Mouse (Mus musculus): ENCODE results near the gene Nhs. TPM values are rescaled to one million over a fixed set of nuclear protein-coding genes. Genes with fewer than 3 reads are reported as not detected.

Gene Nhs
- polyA plus RNA-seq, 1 experiment: not detected

DNA sequence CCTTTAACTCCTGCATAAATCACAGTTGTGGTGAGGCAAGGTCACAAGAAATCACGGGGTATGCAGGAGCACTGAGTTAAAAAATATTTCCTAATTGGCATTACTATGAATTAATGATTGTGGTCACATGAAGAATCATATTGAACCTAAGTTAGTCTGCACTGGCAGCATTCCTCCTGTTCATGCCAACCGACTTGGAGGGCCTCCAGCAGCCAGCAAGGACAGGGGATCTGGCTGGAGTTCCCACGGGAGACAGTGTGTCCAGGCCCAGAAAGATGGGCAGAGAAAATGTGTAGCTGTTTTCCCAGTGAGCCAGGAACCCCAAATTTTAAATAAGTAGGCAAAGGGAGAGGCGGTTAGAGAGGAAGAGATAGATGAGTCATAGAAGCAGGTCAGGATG lies 249.6 kb downstream of the Nhs start:
- no peaks in the 10 kb centered on the region for H3K36me3 ChIP-seq (replicated peaks; ENCODE audit: low read length)
- H3K27me3 ChIP-seq (replicated peaks): peaks cover 49% of the 10 kb centered on the region
- H3K4me3 ChIP-seq (replicated peaks): no peak overlapping the region

DNA sequence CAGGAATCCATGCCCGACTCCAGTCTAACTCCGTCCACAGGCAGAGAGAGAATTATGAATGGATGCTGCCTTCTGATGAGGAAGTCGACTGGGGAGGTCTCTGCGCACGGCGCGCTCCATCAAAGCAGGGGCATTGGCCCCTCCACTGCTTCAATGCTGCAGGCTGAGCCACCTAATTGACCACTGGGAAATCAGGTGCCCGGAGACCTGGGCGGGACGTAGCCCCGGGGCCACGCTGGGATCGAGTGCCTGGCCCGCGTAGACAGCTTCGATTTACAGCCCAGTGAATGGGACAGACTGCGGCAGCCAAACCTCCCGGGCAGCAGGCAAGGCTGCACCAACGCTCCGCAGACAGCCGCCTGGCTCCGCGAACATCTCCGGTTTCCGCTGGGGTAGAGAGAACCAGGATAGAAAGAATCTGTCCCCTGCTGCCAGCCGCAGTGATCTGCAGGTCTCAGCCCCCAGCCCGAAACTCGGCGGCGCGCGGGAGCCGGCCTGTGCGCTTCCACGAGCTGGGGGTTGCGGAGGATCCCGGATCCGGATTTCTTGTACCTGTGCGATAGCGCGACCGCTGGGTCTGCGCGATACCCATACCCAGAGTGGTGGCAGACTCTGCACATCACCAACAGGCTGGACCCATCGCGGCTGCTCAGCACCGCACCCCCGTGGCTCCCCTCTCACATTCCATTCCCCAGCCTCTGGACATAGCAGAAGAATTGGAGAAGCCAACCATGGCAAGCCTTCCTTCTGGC lies 250.7 kb downstream of the Nhs start:
- Histone ChIP-seq H3K4me1 (0 out of 2 replicates have a peak, but pooled peaks cover 4% of the 10 kb centered on the region), H3K4me3 (replicated peaks) (peak overlapping the region; percentile 62), H3K27me3 (replicated peaks) (peaks cover 47% of the 10 kb centered on the region), H3K36me3 (replicated peaks; ENCODE audit: low read length) (no peaks in the 10 kb centered on the region), H3K9me3 (peaks cover 4% of the 10 kb centered on the region; the same call in 1 of the 2 replicates)
- TF ChIP-seq GATA1 (IDR thresholded peaks at IDR 0.05; ENCODE audit: borderline replicate concordance, low read length): no peak
- no peak for TF ChIP-seq FLI1 (IDR thresholded peaks at IDR 0.05; ENCODE audit: low read length)

More for the DNA sequence above, 249.6 kb downstream of the Nhs start:
- TF ChIP-seq GATA1 (IDR thresholded peaks at IDR 0.05; ENCODE audit: borderline replicate concordance, low read length) (no peak), FLI1 (IDR thresholded peaks at IDR 0.05; ENCODE audit: low read length) (no peak)
- Histone ChIP-seq H3K9me3 (peaks cover 4% of the 10 kb centered on the region; the same call in 1 of the 2 replicates), H3K4me1 (0 out of 2 replicates have a peak, but pooled peaks cover 4% of the 10 kb centered on the region)

DNA sequence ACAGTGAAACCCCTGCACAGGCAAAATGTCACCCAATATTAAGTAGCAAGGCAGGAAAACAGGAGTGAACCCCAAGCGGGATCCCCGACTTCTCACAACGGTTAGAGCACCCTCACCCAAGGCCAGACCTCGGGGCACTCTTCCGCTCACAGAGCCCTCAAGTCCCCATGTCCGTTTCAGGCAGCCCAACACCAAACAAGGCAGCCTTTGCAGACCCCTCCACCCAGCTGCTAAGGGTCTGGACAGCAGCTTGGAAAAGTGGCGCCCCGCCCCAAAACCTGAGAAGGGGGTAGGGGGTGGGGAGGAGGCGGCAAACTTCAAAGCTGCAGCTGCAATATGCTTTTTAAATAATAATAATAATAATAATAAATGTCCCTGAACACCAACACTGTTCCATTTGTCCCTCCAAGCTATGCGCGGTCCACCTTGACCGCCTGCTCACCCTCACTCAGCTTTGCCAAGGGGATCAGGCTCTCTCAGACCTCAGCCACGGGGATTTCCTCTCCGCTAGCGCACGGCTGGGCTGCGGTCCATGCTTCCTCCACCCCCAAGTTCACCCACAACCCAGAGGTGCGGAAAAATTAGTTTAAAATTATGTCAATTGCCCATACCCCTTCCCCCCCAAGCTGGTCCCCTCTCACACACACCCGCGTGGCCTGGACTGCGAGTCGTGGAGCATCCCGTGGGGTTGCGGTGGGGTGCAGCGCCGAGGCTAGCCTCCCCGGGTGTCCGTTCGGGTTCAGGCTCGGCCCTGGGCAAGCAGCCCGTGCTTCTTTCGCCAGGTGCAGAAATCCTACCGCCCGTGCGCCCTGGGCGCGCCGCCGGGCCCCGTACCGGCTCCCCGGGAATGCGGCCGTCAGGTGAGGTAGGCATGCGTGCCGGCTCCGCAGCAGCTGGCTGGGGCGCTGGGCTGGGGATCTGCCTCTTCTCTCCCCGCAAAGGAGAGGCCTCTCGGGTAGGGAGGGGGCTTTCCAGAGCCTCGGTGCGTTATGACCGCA lies 251.6 kb downstream of the Nhs start:
- TF ChIP-seq FLI1 (IDR thresholded peaks at IDR 0.05; ENCODE audit: low read length) (no peak), GATA1 (IDR thresholded peaks at IDR 0.05; ENCODE audit: borderline replicate concordance, low read length) (no peak)
- Histone ChIP-seq H3K4me1 (0 out of 2 replicates have a peak, but pooled peaks cover 4% of the 10 kb centered on the region), H3K9me3 (peaks cover 4% of the 10 kb centered on the region; the same call in 1 of the 2 replicates), H3K27me3 (replicated peaks) (peaks cover 47% of the 10 kb centered on the region), H3K36me3 (replicated peaks; ENCODE audit: low read length) (no peaks in the 10 kb centered on the region), H3K4me3 (replicated peaks) (no peak overlapping the region)

DNA sequence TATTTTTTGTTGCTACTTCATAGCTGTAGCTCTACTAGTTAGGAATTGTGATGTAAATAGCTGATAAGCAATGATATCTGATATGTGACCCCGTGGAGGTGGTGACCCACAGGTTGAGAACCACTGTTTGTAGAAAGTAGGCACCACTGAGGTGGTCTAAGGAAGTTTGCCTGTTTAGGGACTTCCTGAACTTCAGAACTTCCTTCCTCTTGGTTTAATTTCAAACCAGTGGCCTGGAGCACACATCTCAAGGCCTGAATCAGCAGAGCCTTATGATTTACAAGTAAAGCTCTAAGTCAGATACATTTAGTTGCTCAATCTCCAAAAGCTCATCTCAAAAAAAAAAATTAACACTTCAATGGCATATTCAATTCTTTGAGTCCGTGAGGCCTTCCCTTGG lies 265.1 kb downstream of the Nhs start:
- no peaks in the 10 kb centered on the region for H3K36me3 ChIP-seq (replicated peaks; ENCODE audit: low read length)
- peaks cover 10% of the 10 kb centered on the region for H3K27me3 ChIP-seq (replicated peaks)
- TF ChIP-seq FLI1 (IDR thresholded peaks at IDR 0.05; ENCODE audit: low read length): no peak
- TF ChIP-seq GATA1 (IDR thresholded peaks at IDR 0.05; ENCODE audit: borderline replicate concordance, low read length): no peak
- no peaks in the 10 kb centered on the region for H3K9me3 ChIP-seq
- H3K4me3 ChIP-seq (replicated peaks): no peak overlapping the region
- no peaks in the 10 kb centered on the region for H3K4me1 ChIP-seq

DNA sequence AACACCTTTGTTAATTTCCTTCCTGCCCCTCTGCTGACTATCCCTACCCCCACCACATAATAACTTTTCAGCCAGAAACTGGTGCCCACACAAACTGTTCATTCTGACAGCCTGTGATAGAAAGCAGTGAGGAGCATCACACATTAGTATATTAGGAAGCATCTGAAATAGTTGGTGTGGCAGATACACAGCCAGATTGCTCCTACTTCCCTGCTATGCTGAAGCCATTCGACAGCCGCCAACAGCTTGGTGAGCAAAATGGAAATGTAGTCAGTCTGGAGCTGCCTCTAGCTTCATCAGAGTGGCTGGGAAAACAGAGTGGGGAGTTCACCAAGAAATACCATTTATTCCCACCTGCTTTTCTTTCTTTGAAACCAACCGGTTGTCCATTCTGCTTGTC lies 275.9 kb downstream of the Nhs start:
- H3K4me1 ChIP-seq: no peaks in the 10 kb centered on the region
- TF ChIP-seq FLI1 (IDR thresholded peaks at IDR 0.05; ENCODE audit: low read length): no peak
- TF ChIP-seq GATA1 (IDR thresholded peaks at IDR 0.05; ENCODE audit: borderline replicate concordance, low read length): no peak
- no peaks in the 10 kb centered on the region for H3K9me3 ChIP-seq
- H3K36me3 ChIP-seq (replicated peaks; ENCODE audit: low read length): no peaks in the 10 kb centered on the region
- H3K4me3 ChIP-seq (replicated peaks): no peak overlapping the region
- H3K27me3 ChIP-seq (replicated peaks): peaks cover 3% of the 10 kb centered on the region

DNA sequence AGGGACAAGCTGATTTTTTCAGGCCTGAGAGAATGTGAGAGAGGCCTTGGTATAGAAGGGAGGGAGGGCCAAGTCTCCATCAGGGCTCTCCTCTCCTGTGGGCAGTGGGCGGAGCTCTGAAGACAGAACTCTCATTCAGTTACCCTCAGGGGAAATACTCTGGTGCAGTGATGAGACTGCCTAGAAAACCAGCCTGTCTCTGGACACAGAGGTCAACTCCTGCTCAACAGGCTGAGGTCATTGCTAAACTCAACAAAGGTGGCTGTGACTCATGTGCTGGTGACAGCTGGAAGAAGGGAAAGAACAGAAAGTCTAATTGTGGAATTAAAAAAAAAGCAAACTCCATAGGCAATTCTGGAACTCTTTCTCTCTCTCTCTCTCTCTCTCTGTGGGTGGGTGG lies 282.4 kb downstream of the Nhs start:
- Histone ChIP-seq H3K27me3 (replicated peaks) (peaks cover 7% of the 10 kb centered on the region), H3K36me3 (replicated peaks; ENCODE audit: low read length) (no peaks in the 10 kb centered on the region), H3K9me3 (no peaks in the 10 kb centered on the region), H3K4me1 (no peaks in the 10 kb centered on the region), H3K4me3 (replicated peaks) (no peak overlapping the region)
- no peak for TF ChIP-seq FLI1 (IDR thresholded peaks at IDR 0.05; ENCODE audit: low read length)
- TF ChIP-seq GATA1 (IDR thresholded peaks at IDR 0.05; ENCODE audit: borderline replicate concordance, low read length): no peak

DNA sequence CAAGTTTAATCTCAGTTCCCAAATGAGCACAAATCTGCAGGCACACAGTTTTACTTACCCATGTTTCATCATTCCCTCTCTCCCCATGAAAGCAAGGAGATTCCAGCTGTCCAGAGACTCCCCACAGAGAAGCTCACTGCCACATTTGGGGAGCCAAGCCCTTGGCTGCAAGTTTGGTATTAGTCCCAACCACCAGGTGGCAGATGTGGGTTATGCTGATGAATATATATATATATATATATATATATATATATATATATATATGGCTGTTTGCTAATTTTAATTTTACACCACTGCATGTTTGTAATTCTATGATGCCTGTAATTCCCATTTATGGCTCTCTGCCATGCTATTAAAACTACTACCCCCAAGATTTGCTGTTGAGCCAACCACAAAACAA lies 286.0 kb downstream of the Nhs start:
- Histone ChIP-seq H3K4me1 (no peaks in the 10 kb centered on the region), H3K27me3 (replicated peaks) (peaks cover 11% of the 10 kb centered on the region), H3K9me3 (no peaks in the 10 kb centered on the region), H3K4me3 (replicated peaks) (no peak overlapping the region), H3K36me3 (replicated peaks; ENCODE audit: low read length) (no peaks in the 10 kb centered on the region)
- TF ChIP-seq FLI1 (IDR thresholded peaks at IDR 0.05; ENCODE audit: low read length): no peak
- TF ChIP-seq GATA1 (IDR thresholded peaks at IDR 0.05; ENCODE audit: borderline replicate concordance, low read length): no peak

DNA sequence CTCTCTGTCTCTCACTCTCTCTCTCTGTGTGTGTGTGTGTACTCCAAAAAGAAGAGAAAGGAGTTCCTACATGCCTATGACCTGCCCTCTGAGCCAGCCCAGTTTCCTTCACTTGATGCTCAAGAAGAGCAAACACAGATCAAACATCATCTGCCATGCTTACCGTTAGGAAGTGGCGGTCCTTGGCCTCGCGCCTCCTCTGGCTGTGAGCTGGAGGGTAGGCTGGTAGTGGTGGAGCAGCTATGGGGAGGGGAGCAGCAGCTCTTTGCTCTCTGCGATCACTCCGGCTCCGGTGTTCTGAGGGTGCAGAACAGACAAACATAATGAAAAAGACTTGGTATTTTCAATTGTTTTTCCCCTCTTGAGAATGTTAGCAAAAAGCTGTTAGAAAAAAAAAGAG lies 288.2 kb downstream of the Nhs start:
- H3K4me3 ChIP-seq (replicated peaks): no peak overlapping the region
- no peaks in the 10 kb centered on the region for H3K36me3 ChIP-seq (replicated peaks; ENCODE audit: low read length)
- peaks cover 8% of the 10 kb centered on the region for H3K27me3 ChIP-seq (replicated peaks)
- H3K4me1 ChIP-seq: no peaks in the 10 kb centered on the region
- no peaks in the 10 kb centered on the region for H3K9me3 ChIP-seq
- TF ChIP-seq FLI1 (IDR thresholded peaks at IDR 0.05; ENCODE audit: low read length): no peak
- TF ChIP-seq GATA1 (IDR thresholded peaks at IDR 0.05; ENCODE audit: borderline replicate concordance, low read length): no peak

DNA sequence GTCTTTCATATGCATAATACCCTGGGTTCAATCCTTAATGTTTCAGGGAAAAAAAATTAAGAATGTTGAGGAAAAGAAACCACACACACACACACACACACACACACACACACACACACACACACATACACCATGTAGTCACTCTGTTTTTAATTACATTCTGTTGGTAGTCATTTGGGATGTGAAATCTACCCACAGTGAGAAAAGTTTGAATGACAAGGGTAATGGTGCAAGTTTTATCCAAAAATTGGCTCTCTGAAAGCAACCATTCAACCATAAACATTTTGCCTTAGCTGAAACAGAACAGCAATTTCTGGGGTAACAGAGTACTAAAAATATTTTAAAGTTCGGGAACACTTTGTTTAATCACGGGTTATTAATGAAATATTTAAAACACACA lies 303.9 kb downstream of the Nhs start:
- peaks cover 8% of the 10 kb centered on the region for H3K27me3 ChIP-seq (replicated peaks)
- no peaks in the 10 kb centered on the region for H3K4me1 ChIP-seq
- H3K9me3 ChIP-seq: no peaks in the 10 kb centered on the region
- no peaks in the 10 kb centered on the region for H3K36me3 ChIP-seq (replicated peaks; ENCODE audit: low read length)
- no peak for TF ChIP-seq FLI1 (IDR thresholded peaks at IDR 0.05; ENCODE audit: low read length)
- TF ChIP-seq GATA1 (IDR thresholded peaks at IDR 0.05; ENCODE audit: borderline replicate concordance, low read length): no peak
- no peak overlapping the region for H3K4me3 ChIP-seq (replicated peaks)

All from megakaryocyte, embryonic 14.5 days (primary cell).